Mouse (Mus musculus) cerebellum, adult 18-20 months (tissue): Measurements from ENCODE around the gene Fus.
"Not testable (repeated sequence)": the region's sequence is repeated elsewhere in the genome, so short reads cannot be mapped to it uniquely, and the experiment has no call there.

Experiments
- DNase-seq, 2 experiments: peaks; one replicate each; pipeline ENCODE4 v3.0.0; 2021

Gene Fus

DNA sequence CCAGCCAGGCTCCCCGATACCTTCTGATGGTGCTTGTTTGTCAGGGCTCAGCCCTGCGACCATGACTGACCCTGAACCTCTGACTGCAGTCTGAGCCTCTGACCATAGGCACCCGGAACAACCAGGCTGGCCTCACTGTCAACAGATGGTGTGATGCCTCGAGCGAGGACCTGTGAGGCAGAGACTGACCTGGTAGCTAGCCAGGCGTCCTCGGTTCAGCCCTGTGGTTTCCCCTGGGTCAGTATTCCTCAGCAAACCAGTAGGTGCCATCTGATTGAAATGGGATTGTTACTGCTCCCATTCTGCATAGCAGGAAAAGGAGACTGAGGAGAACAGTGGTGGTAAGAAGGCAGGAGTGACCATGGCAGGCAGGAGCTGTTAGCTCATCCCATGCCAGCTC, 38.9 kb downstream of the Fus start:
- DNase-seq = peak; percentile 40 to 43

GRCm38 (mm10) chr7:128009715-128010340, 42.6 kb downstream of the Fus start:
- no peak for DNase-seq

DNA sequence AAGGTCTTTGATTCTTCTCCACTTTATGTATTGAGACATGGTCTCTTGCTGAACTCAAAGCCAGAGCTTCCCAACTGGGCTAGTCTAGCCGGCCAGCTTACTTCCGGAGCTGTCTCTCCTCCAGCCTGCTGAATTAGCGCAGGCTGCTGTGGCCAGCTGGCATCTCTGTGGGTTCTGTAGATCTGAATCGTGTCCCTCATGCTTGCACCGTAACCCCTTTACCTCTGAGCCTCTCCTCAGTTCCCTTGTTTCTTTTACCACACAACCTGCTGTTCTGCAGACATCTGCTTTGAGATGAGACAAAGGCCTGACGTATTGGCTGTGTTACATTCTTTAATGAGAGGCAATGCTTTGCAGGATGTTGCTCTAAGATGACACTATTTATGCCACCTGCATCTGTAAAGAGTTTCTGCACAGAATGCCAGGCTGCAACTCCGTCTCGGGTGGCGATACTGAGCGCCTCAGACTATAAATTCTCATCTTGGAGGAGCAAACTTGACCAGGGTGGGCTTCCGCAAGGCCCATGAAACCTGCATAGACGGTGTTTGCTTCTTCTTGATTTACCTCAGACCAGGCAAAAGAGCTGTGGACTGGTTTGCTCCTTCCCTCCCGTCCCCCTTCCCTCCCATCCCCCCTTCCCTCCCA, 45.0 kb downstream of the Fus start:
- DNase-seq = no peak

GRCm38 (mm10) chr7:128013116-128013515, 45.9 kb downstream of the Fus start:
- no peak for DNase-seq

DNA sequence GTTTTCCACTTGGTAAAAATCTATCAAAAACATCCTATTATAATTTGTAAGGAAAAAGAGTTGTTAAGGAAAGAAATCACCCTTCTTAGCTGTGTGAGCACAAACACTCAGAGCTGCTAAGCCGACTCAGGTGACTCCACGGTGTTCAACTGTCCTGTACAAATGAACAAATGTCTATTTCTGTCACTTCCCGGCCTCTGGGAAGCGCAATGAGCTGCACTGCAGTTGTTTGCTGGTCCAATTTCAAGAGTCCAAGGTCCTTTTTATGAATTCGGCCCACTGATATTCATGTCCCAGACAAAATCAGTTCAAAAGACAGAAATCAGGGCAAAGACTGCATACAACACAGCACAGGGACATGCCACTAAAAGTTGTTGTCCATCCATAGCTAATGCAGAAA, 48.9 kb downstream of the Fus start:
- not testable (repeated sequence) for DNase-seq

DNA sequence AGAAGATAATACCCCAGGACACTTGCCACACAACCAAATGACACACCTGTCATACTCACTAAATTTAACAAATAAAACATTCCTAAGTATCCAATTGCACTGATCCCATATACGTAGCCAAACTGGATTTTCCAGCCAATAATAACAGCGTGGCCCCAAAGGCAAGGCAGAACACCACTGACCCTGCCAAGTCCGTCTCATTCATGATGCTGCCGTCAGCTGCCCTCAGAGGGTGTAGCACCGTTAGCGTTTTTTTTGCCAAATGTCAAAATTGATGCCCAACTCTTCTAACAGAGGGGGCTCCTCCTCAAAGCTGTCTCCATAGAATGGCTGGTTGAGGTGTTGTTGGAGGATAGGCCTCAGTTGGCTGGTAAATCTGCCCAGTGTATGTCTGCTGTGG, 49.4 kb downstream of the Fus start:
- DNase-seq = no peak

GRCm38 (mm10) chr7:128018275-128018674, 51.0 kb downstream of the Fus start:
- no peak for DNase-seq

- DNase-seq = no peak
Observed at GRCm38 (mm10) chr7:128019187-128019586, 51.9 kb downstream of the Fus start.

GRCm38 (mm10) chr7:128022974-128023373, 55.7 kb downstream of the Fus start:
- DNase-seq = no peak

DNA sequence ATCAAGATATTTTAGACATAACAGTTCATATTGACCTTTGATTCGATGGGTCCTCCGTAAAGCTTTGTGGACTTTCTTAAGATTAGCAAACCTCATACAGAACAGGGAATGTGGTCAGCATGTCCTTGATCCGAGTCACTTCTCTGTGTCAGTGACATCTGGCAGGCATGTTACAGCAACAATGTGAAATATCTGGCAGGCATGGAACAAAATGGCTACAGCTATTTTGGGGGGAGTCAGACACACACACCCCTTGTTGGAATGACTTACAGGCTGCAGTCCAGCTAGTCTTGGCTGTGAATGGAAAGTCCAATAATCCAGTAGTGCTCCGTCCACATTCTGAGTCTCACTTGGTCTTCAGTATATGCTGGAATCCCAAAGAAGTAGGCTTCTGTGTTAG, 56.3 kb downstream of the Fus start:
- DNase-seq = no peak

- DNase-seq = no peak
Observed at GRCm38 (mm10) chr7:128024364-128024763, 57.1 kb downstream of the Fus start.

DNA sequence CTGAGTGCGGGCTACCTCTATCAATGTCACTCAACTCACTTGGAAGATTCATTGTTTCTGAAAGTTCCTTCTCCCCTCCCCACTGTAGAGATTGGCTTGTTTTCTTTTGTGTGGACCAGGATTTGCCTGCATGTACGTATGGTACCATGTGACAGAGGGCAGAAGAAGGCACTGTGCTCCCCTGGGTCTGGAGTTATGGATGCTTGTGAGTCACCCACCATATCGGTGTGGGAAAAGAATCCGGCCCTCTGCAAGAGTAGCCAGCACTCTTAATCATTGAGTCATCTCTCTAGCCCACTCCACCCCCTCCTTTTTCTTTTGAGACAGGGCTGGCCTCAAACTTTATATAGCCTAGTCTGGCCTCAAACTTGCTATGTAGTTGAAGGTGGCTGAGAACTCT, 57.7 kb downstream of the Fus start:
- no peak for DNase-seq

DNA sequence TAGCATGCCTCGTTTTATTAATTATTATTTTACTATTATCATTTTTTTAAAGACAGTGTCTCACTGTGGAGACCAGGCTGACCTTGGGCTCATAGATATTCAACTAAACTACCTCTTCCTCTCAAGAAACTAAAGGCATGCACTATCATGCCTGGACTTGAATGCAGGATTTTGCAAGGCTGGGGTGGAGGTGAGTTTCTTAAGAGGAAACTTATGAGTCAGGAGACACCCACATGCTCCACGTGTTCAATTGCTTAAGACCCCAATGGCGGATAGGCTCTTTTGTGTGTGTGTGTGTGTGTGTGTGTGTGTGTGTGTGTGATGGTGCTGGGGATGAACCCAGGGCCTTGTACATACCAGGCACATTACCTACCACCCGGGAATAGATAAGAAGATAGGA, 58.1 kb downstream of the Fus start:
- no peak for DNase-seq

DNA sequence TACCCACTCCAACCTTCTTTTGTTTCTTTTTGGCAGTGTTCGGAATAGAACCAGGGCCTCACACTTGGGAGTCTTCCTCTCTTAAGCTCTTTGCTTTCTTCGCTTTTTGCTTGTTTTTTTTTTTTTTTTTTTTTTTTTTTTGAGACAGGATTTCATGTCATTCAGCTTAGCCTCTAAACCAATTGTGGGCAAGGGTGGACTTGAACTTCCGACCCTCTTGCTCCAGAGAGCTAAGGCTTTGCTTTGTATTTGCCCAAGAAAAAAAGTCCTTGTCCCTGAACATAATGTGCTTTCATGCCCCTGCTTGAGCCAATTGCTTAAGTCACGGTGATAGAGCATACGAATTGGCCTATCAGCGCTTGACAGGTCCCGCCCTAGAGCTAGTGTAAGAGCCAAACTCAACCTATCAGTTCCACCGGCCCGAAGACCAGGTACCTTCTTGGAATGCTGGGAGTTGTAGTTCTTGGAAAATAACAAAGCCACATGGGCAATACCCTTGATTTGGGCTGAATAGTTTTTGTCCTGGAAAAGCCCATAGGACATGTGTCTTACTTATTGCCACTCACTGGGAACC, 64.2 kb downstream of the Fus start:
- DNase-seq = no peak

DNA sequence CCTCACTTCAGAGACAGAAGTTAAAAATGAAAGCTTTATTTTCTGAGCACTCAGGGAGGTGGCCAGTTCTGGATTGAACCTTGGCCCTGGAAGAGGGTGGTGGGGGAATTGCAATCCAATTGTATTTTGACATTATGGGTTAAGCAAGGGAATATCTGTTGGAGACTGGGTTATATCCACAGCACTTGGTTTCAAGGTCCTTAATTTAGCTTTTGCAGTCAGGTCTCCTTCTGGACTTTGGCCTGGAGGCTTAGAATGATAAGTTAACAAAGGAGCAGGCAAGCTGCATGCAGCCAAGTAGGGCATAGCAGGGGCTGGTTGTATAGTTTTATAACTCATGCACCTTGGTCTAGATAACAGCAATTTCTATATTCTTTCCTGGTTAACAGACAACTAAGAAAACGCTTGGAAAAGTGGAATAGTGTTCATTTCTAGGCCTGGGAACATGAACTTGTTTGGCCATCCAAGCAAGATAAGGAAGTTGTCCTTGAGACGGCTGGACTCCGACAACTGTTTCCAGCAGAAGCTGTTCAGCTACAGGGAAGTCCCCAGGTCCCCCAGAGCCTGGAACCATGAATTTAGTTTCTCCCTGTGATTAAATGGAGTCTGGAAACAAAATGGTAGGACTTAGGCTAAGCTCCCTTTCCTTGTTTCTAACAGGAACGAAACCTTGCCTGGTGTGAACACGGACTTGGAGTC, 65.2 kb downstream of the Fus start:
- DNase-seq = no peak

- no peak for DNase-seq
Observed at GRCm38 (mm10) chr7:128032989-128033293, 65.7 kb downstream of the Fus start.

DNA sequence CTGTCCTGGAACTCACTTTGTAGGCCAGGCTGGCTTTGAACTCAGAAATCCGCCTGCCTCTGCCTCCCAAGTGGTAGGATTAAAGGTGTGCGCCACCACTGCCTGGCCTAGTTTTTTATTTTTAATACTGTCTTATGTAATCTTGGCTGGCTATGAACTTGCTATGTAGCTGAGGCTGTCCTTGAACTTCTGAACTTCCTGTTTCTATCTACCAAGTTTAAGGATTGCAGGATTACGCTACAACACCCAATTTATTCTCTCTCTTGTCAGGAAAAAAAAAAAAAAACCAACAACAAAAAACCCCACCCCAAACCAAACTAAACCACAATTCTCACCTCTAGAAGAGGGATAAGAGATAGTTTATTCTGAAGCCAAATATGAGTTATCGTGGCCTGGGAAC, 66.4 kb downstream of the Fus start:
- no peak for DNase-seq
